Mouse (Mus musculus): ENCODE data around the gene Hrct1.

Gene Hrct1

DNA sequence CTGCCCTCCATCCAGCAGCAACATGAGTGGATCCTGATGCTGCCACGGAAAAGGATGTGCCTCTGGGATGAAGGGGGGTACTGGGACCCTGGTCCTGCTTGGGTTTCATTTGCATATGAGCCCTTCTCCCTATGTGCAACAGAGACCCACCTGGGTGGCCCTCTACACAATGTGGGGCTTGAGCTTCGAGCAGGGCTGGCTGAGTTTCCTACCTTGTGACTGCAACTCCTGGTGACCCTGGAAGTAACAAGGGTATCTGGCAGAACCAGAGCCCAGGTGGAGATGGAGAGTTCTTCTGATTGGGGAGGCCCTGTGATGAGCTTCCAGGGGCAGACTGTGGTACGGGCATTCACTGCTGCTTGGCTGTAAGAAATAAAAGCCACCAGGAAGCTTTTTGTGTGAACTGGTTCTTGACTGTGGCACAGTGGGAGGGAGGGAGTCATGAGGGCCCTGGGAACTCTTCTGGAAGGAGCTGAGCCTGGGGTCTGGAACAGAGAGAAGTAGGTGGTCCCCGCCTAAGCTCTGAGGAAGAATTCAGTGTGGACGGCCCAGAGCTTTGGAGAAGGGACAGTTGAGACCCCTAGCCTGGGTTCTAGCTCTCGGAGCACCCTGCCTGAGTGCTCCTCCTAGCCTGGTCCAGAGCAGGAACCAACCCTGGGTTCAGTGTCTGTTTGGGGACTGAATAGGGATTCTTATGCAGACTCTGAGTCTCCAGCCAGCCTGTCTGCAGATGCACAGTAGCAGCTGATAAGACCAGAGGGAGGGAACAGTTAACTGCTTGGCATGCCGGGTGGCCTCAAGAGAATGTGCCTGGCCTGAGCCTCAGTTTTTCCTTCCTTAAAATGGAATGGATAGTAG lies 959 bp downstream of the Hrct1 start:
- DNase-seq (ENCODE audit: low read depth, low spot score) = no peak

DNA sequence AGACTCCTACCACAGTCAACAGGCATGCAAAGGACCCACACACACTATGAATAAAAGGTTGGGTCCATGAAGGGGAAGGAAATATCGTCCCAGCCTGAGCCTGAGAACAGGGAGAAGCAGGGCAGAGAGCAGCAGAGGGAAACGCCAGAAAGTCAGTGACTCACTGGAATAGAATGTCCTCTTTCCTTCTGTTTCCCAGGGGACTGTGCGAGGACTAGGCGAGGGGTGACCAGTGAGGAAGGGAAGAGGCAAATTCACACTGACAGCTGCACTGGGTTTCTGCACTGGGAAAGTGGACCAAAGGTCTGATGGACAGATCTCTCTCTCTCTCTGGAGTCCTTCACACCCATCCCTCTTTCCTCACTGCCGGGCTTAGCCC lies 1.6 kb downstream of the Hrct1 start:
- DNase-seq (ENCODE audit: low read depth, low spot score) = no peak

DNA sequence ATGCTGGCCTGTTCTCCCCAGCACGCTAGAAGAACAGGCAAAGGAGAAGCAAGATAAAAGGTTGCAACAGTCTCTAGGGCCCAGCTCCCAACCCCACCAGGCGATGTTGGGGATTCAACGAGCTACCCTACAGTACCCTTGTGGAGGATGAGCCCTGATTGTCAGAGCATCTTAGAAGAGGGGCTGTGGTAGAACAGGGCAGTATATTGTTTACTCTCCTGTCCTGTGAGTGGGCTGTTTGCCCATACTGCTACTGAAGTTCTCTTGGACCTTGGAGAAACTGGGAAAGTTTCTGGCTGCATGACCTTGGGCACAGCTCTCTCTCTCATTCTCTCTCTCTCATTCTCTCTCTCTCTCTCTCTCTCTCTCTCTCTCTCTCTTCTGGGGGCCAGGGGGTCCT lies 2.1 kb downstream of the Hrct1 start:
- DNase-seq (ENCODE audit: low read depth, low spot score) = no peak

DNA sequence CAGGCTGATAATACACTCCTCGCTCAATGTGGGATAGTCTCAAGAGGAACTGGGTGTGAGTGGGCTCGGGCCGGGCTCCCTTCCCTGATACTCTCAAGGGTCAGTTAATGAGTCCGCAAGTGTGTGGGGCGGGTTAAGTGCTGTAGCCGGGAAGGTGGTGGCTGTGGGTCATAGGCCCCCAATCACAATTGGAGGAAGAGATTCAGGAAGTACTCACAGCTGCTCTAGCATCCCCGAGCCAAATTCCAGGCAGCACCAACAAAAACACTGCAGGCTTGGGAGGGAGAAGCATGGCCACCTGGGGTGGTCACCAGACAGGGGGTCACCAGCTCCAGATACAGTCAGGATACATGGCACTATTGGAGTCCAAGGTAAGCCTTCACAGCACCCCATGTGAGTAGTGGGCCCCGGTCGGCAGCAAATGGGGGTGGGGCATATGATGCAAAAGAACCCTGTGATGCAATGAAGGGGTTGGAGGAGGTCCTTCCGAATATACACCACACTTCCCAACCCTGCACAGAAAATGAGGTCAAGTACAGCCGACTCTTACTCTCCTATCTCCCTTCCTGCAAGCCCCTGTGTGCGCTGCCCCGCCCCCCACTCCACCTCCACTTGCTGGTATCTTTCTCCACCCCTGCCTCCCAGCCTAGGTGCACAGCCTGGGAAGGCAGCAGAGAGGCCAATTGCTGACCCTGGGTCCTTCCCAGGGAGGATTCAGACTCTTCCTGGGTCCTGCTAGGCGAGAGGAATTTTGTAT lies 3.0 kb downstream of the Hrct1 start, which contains the start of gene Spaar:
TSS of gene Spaar (plus strand) at position 241 of the 757 bp plus-strand sequence.
- DNase-seq (ENCODE audit: low read depth, low spot score) = no peak

DNA sequence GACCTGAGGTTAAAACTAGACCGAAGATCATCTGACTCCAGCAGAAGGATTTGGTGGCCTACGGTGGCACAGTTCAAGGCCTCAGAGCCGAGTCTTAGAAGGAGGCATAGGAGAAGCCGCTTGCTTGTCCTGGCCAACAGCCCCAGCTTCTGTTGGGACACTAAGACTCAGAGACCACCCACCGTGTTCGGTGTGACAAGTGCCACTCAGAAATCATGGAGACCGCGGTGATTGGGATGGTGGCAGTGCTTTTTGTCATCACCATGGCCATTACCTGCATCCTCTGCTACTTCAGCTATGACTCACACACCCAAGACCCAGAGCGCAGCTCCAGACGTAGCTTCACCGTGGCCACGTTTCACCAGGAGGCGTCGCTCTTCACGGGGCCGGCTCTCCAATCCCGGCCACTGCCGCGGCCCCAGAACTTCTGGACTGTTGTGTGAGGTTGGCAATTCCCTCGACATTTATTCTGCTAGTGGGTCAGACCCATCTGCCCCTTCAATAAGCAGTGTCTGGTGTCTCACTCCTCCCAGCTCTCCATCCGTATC lies 3.8 kb downstream of the Hrct1 start:
- DNase-seq (ENCODE audit: low read depth, low spot score) = peak; percentile 24

DNA sequence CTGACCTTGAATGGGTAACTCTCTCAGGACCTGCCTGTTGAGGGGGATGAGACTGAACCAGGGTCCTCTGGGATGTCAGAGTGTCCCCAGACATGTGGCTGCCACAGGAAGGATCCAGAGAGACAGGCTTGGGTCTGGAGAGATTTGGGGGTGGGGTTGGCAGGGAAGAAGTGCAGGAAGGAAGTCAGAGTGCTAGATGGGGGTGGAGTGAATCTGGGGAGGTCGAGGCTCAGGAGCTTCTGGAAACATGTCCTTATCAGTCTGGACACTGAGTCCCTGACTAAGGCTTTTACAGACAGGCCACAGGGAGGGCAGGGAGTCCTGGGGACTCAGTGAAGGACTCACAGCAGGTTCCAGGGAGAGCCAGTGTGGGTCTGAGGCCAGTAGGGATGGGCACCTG lies 5.2 kb downstream of the Hrct1 start:
- no peak for DNase-seq (ENCODE audit: low read depth, low spot score)

DNA sequence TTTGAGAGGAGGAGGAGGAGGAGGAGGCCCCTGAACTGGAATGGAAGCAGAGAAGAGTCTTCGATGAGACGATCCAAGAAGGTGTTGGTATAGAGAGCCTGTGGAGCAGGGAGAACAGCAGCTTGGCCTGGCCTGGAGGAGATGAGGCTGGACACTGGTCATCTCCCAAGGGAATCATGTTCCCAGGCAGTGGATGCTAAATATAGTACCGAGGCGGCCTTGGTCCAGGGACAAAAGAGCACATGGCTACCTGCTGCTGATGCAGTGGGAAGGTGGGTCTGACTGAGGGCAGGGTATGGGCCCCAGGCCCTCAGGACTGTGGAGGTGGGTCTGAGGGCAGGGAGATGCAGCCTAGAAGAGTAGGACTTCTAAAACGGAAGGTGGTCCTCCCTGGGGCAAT lies 6.2 kb downstream of the Hrct1 start:
- DNase-seq (ENCODE audit: low read depth, low spot score) = no peak

DNA sequence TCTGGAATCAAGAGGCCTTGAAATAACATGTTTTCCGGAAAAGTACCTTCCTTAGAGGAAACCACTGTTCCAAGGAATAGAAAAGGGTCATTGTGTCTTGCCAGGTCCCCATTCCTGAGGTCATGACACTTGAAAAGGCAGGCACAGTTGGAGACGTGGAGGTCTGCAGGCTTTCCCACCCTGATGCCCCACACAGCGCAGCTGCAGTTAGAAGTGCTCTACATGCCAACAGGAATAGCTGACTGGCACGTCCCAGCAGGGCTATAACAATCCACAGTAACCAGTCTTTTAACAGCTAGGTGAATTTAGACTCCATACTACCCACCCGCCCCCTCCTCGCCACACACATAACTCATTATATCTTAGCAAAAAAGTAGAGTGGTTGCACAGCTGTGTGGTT lies 10.2 kb downstream of the Hrct1 start:
- no peak for DNase-seq (ENCODE audit: low read depth, low spot score)

DNA sequence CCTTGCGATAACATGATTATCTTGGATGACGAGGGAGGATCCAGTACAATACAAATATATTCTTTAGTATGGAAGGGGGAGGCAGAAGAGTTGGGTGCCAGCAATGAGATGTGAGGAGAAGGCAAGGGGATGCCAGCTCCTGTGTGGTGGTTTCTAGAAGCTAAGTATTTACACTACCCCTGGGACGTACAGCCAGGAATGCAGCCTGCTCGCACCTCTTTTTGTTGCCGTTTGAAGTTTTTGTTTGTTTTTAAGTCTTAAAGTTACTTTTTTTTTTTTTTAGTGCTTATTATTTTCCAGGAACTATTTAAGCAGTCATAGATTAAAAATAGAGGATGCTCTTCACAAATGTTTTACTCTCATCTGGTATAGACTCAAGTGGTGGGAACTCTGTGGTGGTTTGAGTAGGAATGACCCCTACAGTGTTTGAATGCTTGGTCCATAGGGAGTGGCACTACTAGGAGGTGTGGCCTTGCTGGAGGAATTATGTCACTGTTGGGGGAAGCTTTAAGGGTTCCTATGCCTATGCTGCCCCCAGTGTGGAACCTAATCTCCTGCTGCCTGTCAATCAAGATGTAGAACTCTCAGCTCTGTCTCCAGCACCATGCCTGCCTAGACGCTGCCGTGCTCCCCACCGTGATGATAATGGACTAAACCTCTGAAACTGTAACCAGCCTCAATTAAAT lies 12.1 kb downstream of the Hrct1 start:
- no peak for DNase-seq (ENCODE audit: low read depth, low spot score)

DNA sequence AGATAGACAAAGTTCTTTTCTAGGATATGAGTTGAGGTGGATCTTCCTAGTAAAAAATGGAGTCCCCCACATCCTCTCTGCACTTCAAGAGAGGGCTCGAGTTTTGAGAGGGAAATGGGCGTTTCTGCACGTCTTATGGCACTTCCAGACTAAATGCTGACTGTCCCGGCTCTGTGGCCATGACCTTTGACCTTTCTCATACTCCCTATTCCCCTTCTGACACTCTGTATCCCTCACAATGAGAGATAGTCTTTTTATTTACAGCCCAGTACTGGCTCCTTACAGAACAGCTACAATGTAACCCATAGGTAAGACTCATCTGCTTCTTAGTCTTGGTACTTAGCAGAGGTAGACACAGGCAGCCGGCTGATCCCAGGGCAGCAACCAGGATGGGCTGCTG lies 14.5 kb downstream of the Hrct1 start:
- DNase-seq (ENCODE audit: low read depth, low spot score) = no peak

DNA sequence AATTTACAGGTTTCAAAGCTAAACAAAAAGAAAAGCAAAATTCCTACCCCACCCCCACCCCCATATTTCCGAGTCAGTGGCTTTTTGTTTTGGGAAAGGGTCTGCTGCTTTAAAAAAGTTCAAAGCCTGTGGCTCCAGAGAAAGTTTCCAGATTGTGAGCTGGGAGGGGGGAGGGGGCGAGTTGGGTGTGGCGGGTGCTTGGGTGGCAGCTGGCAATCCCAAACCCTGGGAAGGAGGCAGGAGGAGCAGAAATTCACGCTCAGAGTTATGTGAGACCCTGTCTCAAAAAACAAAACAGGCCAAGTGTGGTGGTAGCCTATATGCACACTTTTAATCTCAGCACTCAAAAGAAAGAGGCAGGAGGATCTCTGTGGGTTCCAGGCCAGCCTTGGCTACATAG lies 15.6 kb downstream of the Hrct1 start:
- no peak for DNase-seq (ENCODE audit: low read depth, low spot score)

DNA sequence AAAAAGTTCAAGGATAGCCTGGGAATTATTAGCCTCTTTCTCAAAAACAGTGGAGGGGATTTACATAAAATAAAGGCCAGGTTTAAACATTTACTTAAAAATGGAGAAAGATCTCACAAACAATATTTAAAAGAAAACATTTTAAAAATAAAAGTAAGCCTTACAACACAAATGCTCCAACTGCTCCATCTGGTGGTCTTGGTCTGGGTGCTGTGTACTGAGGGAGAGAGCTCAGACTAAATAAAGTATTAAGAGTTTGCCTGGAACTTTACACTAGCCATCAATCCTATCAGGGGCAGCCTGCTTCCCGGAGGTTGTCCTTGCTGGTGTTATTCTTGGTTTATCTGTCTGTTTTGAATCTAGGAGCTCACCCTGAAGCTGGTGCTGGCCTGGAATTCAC lies 16.1 kb downstream of the Hrct1 start:
- DNase-seq (ENCODE audit: low read depth, low spot score) = no peak

DNA sequence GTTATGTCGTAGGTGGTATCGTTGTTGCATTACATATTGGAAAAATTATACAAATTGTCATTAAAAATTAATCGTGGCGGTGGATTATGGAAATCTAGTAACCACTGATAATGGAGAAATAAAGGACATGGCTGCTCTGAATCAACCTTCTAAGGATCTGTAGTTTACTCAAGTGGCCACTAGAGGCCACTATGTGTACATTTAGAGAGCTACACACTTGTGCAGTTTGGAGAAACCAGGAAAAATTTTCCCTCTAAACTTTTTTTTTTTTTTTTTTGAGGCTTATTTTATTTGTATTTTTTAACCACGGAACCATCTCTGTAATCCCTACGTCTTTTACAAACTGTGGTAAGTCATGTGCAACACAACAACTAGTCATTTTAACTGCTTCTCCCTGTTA lies 18.2 kb downstream of the Hrct1 start:
- DNase-seq (ENCODE audit: low read depth, low spot score) = peak; percentile 22

DNA sequence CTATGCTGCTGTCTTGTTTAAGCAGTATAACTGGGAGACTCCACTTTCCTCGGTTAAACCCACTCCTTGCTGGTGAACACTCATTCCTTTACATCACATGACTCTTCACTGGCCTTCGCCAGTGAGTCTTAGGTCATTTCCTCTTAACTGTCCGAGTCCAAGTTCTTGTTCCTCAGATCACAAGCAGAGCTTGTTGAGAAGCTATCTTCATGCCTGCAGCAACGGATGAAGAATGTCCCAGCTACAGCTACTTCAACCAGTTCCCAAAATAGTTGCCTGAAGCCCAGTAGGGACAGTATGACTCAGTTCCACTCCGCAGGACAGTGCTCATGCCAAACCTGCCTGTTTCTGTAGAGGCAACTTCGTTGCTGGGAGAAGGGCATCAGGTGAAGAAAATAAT lies 30.2 kb downstream of the Hrct1 start:
- no peak for DNase-seq (ENCODE audit: low read depth, low spot score)

DNA sequence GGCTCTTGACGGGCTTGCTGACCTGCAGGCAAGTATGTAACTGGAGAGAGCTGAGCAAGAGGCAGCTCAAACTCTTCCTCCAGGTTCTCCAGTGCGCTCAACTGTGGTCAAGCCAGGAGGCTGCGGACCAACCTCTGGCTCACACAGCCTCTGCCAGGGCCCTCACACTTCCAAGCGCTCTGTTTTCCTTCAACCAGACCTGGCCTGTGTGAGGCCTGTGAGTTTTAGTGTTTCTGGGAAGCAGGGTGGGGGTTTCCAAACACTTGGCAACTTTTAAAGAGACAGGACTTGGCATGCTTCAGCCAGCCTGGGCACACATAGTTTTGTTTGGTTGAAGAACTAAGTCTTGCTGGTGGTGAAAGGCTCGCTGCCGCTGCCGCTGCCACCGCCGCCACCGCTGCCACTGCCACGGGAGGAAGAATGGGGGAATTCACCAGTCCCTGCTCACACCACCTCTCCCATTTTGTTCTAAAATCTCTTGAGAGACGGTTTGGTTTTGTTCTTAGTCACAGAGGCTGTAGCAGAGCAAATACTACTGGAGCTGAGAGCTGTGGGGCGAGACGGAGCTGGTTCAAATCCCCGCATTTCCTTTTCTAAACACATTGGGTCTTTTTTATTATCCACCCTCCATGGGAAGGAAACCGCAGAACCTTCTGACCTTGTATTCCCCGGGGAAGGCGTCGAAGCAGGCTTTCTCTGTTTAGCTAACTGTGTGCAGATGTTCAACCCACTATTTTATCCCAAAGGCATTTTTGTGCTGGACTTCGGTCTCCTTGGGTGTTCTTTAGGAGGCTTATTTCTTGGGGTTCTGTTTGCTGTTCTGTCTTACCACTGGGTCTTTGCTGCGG lies 32.8 kb downstream of the Hrct1 start:
- no peak for DNase-seq (ENCODE audit: low read depth, low spot score)

DNA sequence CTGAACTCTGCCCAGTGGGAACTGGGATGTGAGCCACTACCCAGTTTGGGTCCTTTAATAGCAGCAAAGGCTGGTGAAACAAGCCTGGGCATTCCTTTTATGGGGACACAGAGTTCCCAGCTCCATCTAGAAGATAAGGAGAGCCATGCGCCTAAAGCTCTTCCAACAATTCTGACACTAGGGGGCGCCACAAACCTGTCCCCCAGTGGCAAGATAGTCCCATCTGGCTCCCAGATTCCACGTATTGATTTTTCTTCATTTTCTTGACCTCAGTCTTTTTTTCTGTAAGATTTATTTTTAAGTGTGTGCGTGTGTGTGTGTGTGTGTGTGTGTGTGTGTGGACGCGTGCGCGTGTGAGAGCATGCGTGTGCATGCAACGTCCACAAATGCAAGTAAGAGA lies 33.5 kb downstream of the Hrct1 start:
- peak; percentile 49 for DNase-seq (ENCODE audit: low read depth, low spot score)

DNA sequence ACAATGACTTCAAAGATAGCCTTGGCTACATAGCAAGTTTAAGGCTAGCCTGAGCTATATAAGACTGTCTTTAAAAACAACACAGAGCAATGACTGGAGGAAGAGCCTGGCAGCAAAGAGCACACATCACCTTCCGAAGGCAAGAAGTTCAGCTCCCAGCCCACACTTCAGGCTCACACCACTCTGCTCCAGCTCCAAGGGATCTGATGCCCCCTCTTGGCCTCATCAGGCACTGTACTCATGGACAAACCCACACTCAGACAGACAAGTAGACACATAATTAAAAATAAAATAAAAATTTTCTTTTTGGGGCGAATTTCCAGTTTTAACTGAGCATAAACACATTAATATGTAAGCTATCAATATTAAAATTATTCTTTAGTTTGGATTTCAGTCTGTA lies 34.3 kb downstream of the Hrct1 start:
- no peak for DNase-seq (ENCODE audit: low read depth, low spot score)

DNA sequence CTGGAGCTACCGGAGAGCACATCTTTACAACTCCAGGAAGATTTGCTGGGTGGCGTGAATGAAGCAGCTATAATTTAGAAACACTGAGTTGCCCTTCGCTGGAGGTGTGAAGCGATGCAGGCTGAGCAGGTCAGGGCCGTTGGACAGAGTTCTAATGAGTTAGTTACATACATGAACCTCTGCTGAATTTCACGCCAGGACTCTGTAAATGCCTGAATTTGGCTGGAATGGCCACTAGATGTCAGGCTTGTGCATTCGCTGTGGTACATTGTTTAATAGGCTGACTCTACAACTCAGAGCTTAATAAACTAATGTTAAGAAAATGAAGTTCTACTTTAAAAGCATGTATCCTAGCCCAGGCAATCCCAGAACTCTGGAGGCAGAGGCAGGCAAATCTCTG lies 36.4 kb downstream of the Hrct1 start:
- peak; percentile 49 for DNase-seq (ENCODE audit: low read depth, low spot score)

DNA sequence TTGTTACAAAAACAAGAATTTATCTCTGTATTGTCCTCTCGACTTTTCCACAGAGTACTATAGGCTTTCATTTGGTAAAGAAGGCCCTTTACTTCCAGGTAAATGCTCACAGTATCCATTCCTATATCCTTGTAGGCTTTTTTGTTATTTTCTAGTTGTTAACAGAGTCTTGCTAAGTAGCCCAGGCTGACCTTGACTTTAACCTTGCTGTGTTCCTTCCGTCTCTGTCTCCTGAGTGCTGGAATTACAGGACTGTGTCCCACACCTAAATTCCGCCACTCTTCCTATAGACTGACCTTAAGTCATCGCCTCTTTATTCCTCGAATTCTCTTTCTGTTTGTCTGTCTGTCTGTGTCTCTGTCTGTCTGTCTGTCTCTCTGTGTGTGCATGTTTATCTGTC lies 41.4 kb downstream of the Hrct1 start:
- no peak for DNase-seq (ENCODE audit: low read depth, low spot score)

DNA sequence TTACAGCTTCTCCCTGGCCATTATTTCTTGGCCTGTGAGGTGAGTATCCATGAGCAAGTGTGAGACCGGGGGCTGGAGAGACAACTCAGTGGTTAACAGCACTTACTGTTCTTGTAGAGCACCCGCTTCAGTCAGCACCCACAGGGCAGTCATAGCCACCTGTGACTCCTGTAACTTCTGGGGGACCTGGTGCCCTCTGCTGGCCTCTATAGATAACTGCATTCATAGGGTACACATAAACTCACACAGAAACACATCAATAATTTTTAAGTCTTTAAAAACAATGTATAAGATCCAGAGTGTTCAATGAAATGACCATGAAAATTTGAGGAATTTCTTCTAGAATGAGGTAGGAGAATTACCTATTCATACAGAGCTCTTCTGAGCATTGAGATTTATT lies 42.4 kb downstream of the Hrct1 start:
- no peak for DNase-seq (ENCODE audit: low read depth, low spot score)

DNA sequence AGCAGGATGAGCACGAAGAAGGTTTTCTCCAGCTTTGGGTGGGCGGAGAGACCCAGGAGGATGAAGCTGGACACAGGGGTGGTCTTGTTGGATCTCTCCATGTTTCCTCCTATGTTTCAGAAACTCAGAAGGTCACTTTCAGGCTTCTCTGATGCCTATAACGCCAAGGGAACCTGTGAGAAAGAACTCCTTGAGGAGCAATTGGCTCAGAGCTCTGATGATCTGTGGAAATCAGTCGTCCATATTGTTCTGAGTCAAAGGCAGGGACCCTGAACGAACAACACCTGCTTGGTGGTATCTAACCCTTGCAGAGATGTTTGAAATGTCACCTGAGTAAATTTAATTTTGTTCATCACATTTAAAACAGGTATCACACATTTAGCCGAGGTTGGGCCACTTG lies 43.9 kb downstream of the Hrct1 start, which contains the start of gene Olfr159:
TSS of gene Olfr159 (minus strand) at position 101 of the 400 bp plus-strand sequence.
- DNase-seq (ENCODE audit: low read depth, low spot score) = no peak
